8 mouse cellular contexts compared by ENCODE assay signal in genomic region chr8:94013026-94013612, GRCm38 (mm10). TPM values are rescaled to one million over a fixed set of nuclear protein-coding genes. Genes with fewer than 3 reads are reported as not detected.
A peak's percentile ranks its signal among the peaks of the same experiment; 100 is the strongest.
DNase-seq lines count a peak whose midpoint lies in the region; ATAC-seq and TF ChIP-seq lines count a peak whose summit lies in the region.

No protein-coding gene starts in this region.

- TF ChIP-seq CTCF in E14TG2a.4 (conservative IDR thresholded peaks at IDR 0.05; ENCODE audit: low read length): no peak

- H3K4me3 ChIP-seq in heart, embryonic 13.5 days: peak overlapping the region; percentile 78
- H3K4me3 ChIP-seq in E14TG2a.4 (replicated peaks; ENCODE audit: low read length) (peak overlapping the region; percentile 86), macrophage (ENCODE audit: inconsistent target) (peak overlapping the region; percentile 24)
- peak overlapping the region; percentile 97 for H3K4me3 ChIP-seq in forebrain, embryonic 14.5 days (ENCODE audit: low read depth, low read length)

- H3K27me3 ChIP-seq in heart, embryonic 13.5 days (replicated peaks): no peaks in the 10 kb centered on the region
- peaks cover 36% of the 10 kb centered on the region for H3K27me3 ChIP-seq in E14TG2a.4 (ENCODE audit: insufficient read depth, low read length)
- no peaks in the 10 kb centered on the region for H3K27me3 ChIP-seq in forebrain, embryonic 14.5 days (replicated peaks; ENCODE audit: control insufficient read depth, insufficient read depth, low read length)

- intact Hi-C loops in heart, postnatal 36 days (cut with DNase I): loop anchor here (2.0 to 5.0 kb wide), 2 partner anchors 86 to 201 kb away; partner anchors contain the start of gene Bbs2

- H3K4me1 ChIP-seq in heart, embryonic 13.5 days: peaks cover 37% of the 10 kb centered on the region
- H3K4me1 ChIP-seq in E14TG2a.4 (replicated peaks; ENCODE audit: low read depth, low read length): peaks cover 37% of the 10 kb centered on the region
- H3K4me1 ChIP-seq in forebrain, embryonic 14.5 days (ENCODE audit: control insufficient read depth, insufficient read depth, low read length): peaks cover 16% of the 10 kb centered on the region

- no peaks in the 10 kb centered on the region for H3K9me3 ChIP-seq in heart, embryonic 13.5 days
- H3K9me3 ChIP-seq in E14TG2a.4 (ENCODE audit: low read length): no peaks in the 10 kb centered on the region
- H3K9me3 ChIP-seq in forebrain, embryonic 14.5 days (replicated peaks; ENCODE audit: control insufficient read depth, low read length): no peaks in the 10 kb centered on the region

- H3K4me2 ChIP-seq in heart, embryonic 13.5 days: peak overlapping the region; percentile 92
- peak overlapping the region; percentile 87 for H3K4me2 ChIP-seq in forebrain, embryonic 14.5 days (ENCODE audit: low read length)

- 16% methylated on average over 7 of the region's 7 CpGs for WGBS in heart, embryonic 13.5 days
- 41% methylated on average over 7 of the region's 7 CpGs for WGBS in forebrain, embryonic 14.5 days
- WGBS in macrophage (ENCODE audit: missing documents): 37% methylated on average over 7 of the region's 7 CpGs

- H3K79me2 ChIP-seq in macrophage (ENCODE audit: inconsistent target): peaks cover 35% of the 10 kb centered on the region

- no peak for DNase-seq in heart, postnatal 36 days
- no peak for DNase-seq in forebrain, embryonic 14.5 days (ENCODE audit: low spot score)
- DNase-seq in urinary bladder, postnatal 10 days (ENCODE audit: low spot score): no peak
- DNase-seq in retina, postnatal 1 day: no peak
- no peak for DNase-seq in gastrocnemius, postnatal 10 days

- no peak for ATAC-seq in heart, embryonic 13.5 days (ENCODE audit: extremely low read depth, insufficient number of reproducible peaks, low FRiP score, low TSS enrichment)
- ATAC-seq in forebrain, embryonic 14.5 days: no peak

- H3K9ac ChIP-seq in heart, embryonic 13.5 days: peak overlapping the region; percentile 98
- H3K9ac ChIP-seq in forebrain, embryonic 14.5 days (ENCODE audit: low read length): peak overlapping the region; percentile 98

- peaks cover 8% of the 10 kb centered on the region for H3K36me3 ChIP-seq in heart, embryonic 13.5 days
- H3K36me3 ChIP-seq in E14TG2a.4 (ENCODE audit: insufficient read depth, low read length) (peaks cover 12% of the 10 kb centered on the region), macrophage (ENCODE audit: inconsistent target) (no peaks in the 10 kb centered on the region)
- peaks cover 4% of the 10 kb centered on the region for H3K36me3 ChIP-seq in forebrain, embryonic 14.5 days (ENCODE audit: control insufficient read depth, insufficient read depth, low read length)

- peak overlapping the region; percentile 92 for H3K27ac ChIP-seq in heart, embryonic 13.5 days (replicated peaks)
- peak overlapping the region; percentile 93 for H3K27ac ChIP-seq in forebrain, embryonic 14.5 days (ENCODE audit: low read depth, low read length)
- no peak overlapping the region for H3K27ac ChIP-seq in macrophage

RNA-seq across cellular contexts. Expression of gene Amfr, which starts 0.5 kb away (rescaled TPM):
- 41.8 and 44.8 TPM in 2 replicates for polyA plus RNA-seq in heart, embryonic 13.5 days (2015; fragmentation: Nextera tagmentation; extraction: Ambion mirVana)
- total RNA-seq in heart, postnatal 36 days (2021): 100 to 1,000 TPM; 124 to 131 TPM
- polyA plus RNA-seq in forebrain, embryonic 14.5 days (2014; fragmentation: Nextera tagmentation; extraction: Ambion mirVana): 55.8 and 60.2 TPM in 2 replicates
- 10 to 100 TPM; 11.5 to 63.9 (median 25.2) TPM for total RNA-seq in macrophage (2018; cell fraction: chromatin; rRNA removed)
- 100 to 1,000 TPM in 9 of 26 experiments, 10 to 100 TPM in 17; 56.5 to 118 (median 95.1) TPM for total RNA-seq in macrophage (2018; cell fraction: cytosol; rRNA removed)
- 100 to 1,000 TPM in 1 of 26 experiments, 10 to 100 TPM in 25; 50.8 to 104 (median 71.4) TPM for total RNA-seq in macrophage (2018; cell fraction: nucleus; rRNA removed)
- 58.0 to 95.8 TPM (median 83.8 TPM) in 3 replicates for polyA plus RNA-seq in macrophage (2018)
- 10 to 100 TPM; 81.5 to 82.3 TPM for total RNA-seq in gastrocnemius, postnatal 10 days (2021)

RNA-seq across cellular contexts. Expression of gene Nudt21, which starts 23.7 kb away (rescaled TPM):
- 73.6 and 74.6 TPM in 2 replicates for polyA plus RNA-seq in heart, embryonic 13.5 days (2015; fragmentation: Nextera tagmentation; extraction: Ambion mirVana)
- 10 to 100 TPM; 21.8 to 24.1 TPM for total RNA-seq in heart, postnatal 36 days (2021)
- polyA plus RNA-seq in forebrain, embryonic 14.5 days (2014; fragmentation: Nextera tagmentation; extraction: Ambion mirVana): 165 and 171 TPM in 2 replicates
- 10 to 100 TPM in 13 of 26 experiments, 1 to 10 TPM in 13; 3.1 to 21.8 (median 10.4) TPM for total RNA-seq in macrophage (2018; cell fraction: chromatin; rRNA removed)
- 10 to 100 TPM; 11.3 to 24.9 (median 16.4) TPM for total RNA-seq in macrophage (2018; cell fraction: cytosol; rRNA removed)
- 10 to 100 TPM in 9 of 26 experiments, 1 to 10 TPM in 17; 3.6 to 17.5 (median 7.2) TPM for total RNA-seq in macrophage (2018; cell fraction: nucleus; rRNA removed)
- 14.7 to 21.2 TPM (median 18.5 TPM) in 3 replicates for polyA plus RNA-seq in macrophage (2018)
- total RNA-seq in gastrocnemius, postnatal 10 days (2021): 10 to 100 TPM; 25.9 to 28.3 TPM

RNA-seq across cellular contexts. Expression of gene Ogfod1, which starts 23.9 kb away (rescaled TPM):
- 9.2 TPM in 2 replicates for polyA plus RNA-seq in heart, embryonic 13.5 days (2015; fragmentation: Nextera tagmentation; extraction: Ambion mirVana)
- total RNA-seq in heart, postnatal 36 days (2021): 10 to 100 TPM; 33.4 to 33.9 TPM
- 9.8 and 13.4 TPM in 2 replicates for polyA plus RNA-seq in forebrain, embryonic 14.5 days (2014; fragmentation: Nextera tagmentation; extraction: Ambion mirVana)
- total RNA-seq in macrophage (2018; cell fraction: chromatin; rRNA removed): 10 to 100 TPM in 16 of 26 experiments, 1 to 10 TPM in 10; 2.1 to 24.5 (median 12.0) TPM
- total RNA-seq in macrophage (2018; cell fraction: cytosol; rRNA removed): 10 to 100 TPM in 19 of 26 experiments, 1 to 10 TPM in 7; 6.9 to 14.5 (median 12.5) TPM
- 10 to 100 TPM in 14 of 26 experiments, 1 to 10 TPM in 12; 3.3 to 23.8 (median 10.9) TPM for total RNA-seq in macrophage (2018; cell fraction: nucleus; rRNA removed)
- polyA plus RNA-seq in macrophage (2018): 9.5 to 14.0 TPM (median 11.2 TPM) in 3 replicates
- 10 to 100 TPM; 17.2 to 17.6 TPM for total RNA-seq in gastrocnemius, postnatal 10 days (2021)

Comparison
In these comparisons a context has a peak if more than half of its experiments do, and no peak if none do; other contexts are left out.
1. H3K4me3 ChIP-seq: peak in every context shown above with its lines; median percentile 97 in forebrain, embryonic 14.5 days; 86 in E14TG2a.4; 78 in heart, embryonic 13.5 days; 24 in macrophage.